Mouse (Mus musculus) embryonic facial prominence, embryonic 11.5 days (tissue): ENCODE results near the gene Cd300lg. TPM values are rescaled to one million over a fixed set of nuclear protein-coding genes. Genes with fewer than 3 reads are reported as not detected.

Source experiments
- ATAC-seq: fragments of 200-750 bp; cut with Nextera tagmentation; replicated peaks from 2 replicates; pipeline ENCODE4 v1.8.0; 2017; ENCODE audit warnings: low read depth; ENCODE audit not compliant: insufficient number of reproducible peaks, low FRiP score, low TSS enrichment
- DNase-seq: peaks from one replicate; pipeline ENCODE4 v3.0.0-alpha.2; 2015; ENCODE audit warnings: low spot score
- H3K27ac ChIP-seq: fragments of 300-500 bp; sonication (generic); replicated peaks from 2 replicates; pipeline ENCODE4 v1.5.1; 2014; ENCODE audit warnings: mild to moderate bottlenecking, low read depth, low read length, control low read depth
- H3K27me3 ChIP-seq: fragments of 300-500 bp; sonication (generic); 2 replicates; pipeline ENCODE4 v1.6.1; 2014; ENCODE audit warnings: mild to moderate bottlenecking, low read length, moderate library complexity, mixed read lengths; ENCODE audit not compliant: control insufficient read depth, insufficient read depth
- H3K36me3 ChIP-seq: fragments of 300-500 bp; sonication (generic); replicated peaks from 2 replicates; pipeline ENCODE4 v1.6.1; 2014; ENCODE audit warnings: low read depth, mild to moderate bottlenecking, low read length, moderate library complexity, mixed read lengths; ENCODE audit not compliant: control insufficient read depth, insufficient read depth
- H3K4me1 ChIP-seq: fragments of 300-500 bp; sonication (generic); 2 replicates; pipeline ENCODE4 v1.6.1; 2014; ENCODE audit warnings: low read length, mixed read lengths; ENCODE audit not compliant: control insufficient read depth, insufficient read depth
- H3K4me2 ChIP-seq: fragments of 300-500 bp; sonication (generic); 2 replicates; pipeline ENCODE4 v1.6.1; 2014; ENCODE audit warnings: low read depth, mild to moderate bottlenecking, control low read depth, low read length, moderate library complexity
- H3K4me3 ChIP-seq: fragments of 300-500 bp; sonication (generic); 2 replicates; pipeline ENCODE4 v1.5.1; 2014; ENCODE audit warnings: low read depth, low read length, control low read depth
- H3K9ac ChIP-seq: fragments of 300-500 bp; sonication (generic); replicated peaks from 2 replicates; pipeline ENCODE4 v1.6.1; 2014; ENCODE audit warnings: mild to moderate bottlenecking, control low read depth, low read length
- H3K9me3 ChIP-seq: fragments of 300-500 bp; sonication (generic); replicated peaks from 2 replicates; pipeline ENCODE4 v1.6.1; 2016; ENCODE audit warnings: mild to moderate bottlenecking, low read length, inconsistent platforms, mixed read lengths; ENCODE audit not compliant: control insufficient read depth
- WGBS: fragments of 180-500 bp; shearing (Covaris S2); extraction: QIAGEN DNeasy Blood & Tissue Kit; methylation state at CpG from one replicate; pipeline ENCODE4 v1.1.7; 2014; 5-methylcytosine and 5-hydroxymethylcytosine counted together
- polyA plus RNA-seq: library from polyadenylated mRNA; unstranded; fragments of >200 nt; fragmentation: Nextera tagmentation; extraction: Ambion mirVana; gene quantifications from 2 replicates; pipeline ENCODE4 v1.2.1, GENCODE M21; 2014

The Cd300lg gene
- polyA plus RNA-seq, 1 experiment from 2014 or later: 0.17 TPM

DNA sequence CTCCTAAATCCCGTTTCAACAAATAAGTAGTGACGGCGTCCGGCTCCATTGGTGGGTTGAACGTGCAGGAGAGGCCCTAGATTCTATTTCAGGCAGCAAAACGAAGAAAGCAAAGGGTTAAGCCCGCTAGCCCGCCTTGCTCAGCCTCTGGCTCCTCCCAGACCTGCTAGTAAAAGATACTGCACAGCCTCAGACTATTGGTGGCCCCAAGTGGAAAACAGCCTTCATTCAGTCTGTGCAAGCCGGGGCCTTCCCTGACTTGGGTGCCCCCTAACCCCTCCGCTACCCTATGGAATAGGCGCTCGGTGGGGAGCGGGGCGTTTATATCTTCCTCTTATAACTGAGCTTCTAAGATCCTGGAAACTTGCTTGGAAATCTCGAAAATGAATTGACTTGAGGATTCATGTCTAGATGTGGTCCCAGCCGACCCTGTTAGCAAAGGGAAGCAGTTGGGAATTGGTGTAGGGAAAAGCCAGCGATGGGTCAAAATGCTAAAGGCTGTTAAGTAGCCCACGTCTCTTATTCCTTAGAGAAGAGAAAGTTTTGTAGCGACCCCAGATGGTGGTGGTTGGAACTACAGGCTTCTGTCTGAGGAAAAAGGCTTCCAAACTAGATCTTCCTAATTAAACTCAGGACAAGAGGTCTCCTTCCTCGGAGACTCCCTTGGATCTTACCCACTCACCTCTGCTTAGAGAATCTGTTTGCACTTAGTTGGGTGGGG lies 47.9 kb downstream of the Cd300lg start:
- Histone ChIP-seq H3K4me3 (peak overlapping the region; percentile 69), H3K36me3 (no peaks in the 10 kb centered on the region), H3K9ac (peak overlapping the region; percentile 48), H3K9me3 (no peaks in the 10 kb centered on the region), H3K4me1 (no peaks in the 10 kb centered on the region; the same call in 1 of the 2 replicates), H3K4me2 (peak overlapping the region; percentile 58), H3K27ac (peak overlapping the region; percentile 61), H3K27me3 (no peaks in the 10 kb centered on the region)
- peak; percentile 93 for DNase-seq
- ATAC-seq: peak; percentile 74
- under 1% methylated on average over 20 of the region's 20 CpGs for WGBS

DNA sequence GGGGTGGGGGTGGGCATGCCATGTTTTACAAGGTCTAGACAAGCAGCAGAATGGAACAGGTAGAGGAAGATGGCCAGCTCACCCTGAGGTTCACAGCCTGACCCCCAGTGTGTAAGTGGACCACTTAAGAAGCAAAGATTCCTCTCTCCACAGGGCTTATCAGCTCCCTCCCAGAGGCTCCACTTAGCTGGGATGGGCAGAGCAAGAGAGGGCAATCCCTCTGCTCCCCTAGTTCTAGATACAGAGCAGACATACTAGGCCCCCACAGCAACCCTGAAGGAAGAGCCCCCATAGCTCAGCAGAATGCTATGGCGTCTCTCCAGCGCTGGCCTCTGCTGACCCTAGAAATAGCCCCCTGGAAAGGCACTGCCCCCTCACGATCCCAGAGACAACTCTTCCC lies 54.4 kb downstream of the Cd300lg start:
- Histone ChIP-seq H3K27ac (no peak overlapping the region), H3K27me3 (no peaks in the 10 kb centered on the region), H3K36me3 (no peaks in the 10 kb centered on the region), H3K4me3 (no peak overlapping the region), H3K4me1 (no peaks in the 10 kb centered on the region), H3K9ac (no peak overlapping the region), H3K4me2 (no peak overlapping the region), H3K9me3 (no peaks in the 10 kb centered on the region)
- no peak for ATAC-seq
- no peak for DNase-seq
- 75% methylated on average over 3 of the region's 3 CpGs for WGBS

GRCm38 (mm10) chr11:102096446-102096845 lies 55.1 kb downstream of the Cd300lg start:
- Histone ChIP-seq H3K4me2 (peak overlapping the region; percentile 48), H3K27me3 (no peaks in the 10 kb centered on the region), H3K9me3 (no peaks in the 10 kb centered on the region), H3K36me3 (no peaks in the 10 kb centered on the region), H3K27ac (no peak overlapping the region), H3K4me3 (no peak overlapping the region), H3K4me1 (no peaks in the 10 kb centered on the region), H3K9ac (peak overlapping the region; percentile 34; the same call in 1 of the 2 replicates)
- DNase-seq (no peak), ATAC-seq (no peak; the same call in 1 of the 2 replicates)
- 74% methylated on average over 5 of the region's 5 CpGs for WGBS

GRCm38 (mm10) chr11:102096887-102097391 lies 55.6 kb downstream of the Cd300lg start:
- peak overlapping the region; percentile 34 for H3K9ac ChIP-seq
- no peaks in the 10 kb centered on the region for H3K27me3 ChIP-seq
- DNase-seq (peak; percentile 92), ATAC-seq (peak; percentile 76)
- H3K9me3 ChIP-seq: no peaks in the 10 kb centered on the region
- H3K27ac ChIP-seq: no peak overlapping the region
- no peaks in the 10 kb centered on the region for H3K36me3 ChIP-seq
- no peak overlapping the region; the same call in 1 of the 2 replicates for H3K4me3 ChIP-seq
- WGBS: 4% methylated on average over 18 of the region's 18 CpGs
- peak overlapping the region; percentile 48 for H3K4me2 ChIP-seq
- no peaks in the 10 kb centered on the region for H3K4me1 ChIP-seq

DNA sequence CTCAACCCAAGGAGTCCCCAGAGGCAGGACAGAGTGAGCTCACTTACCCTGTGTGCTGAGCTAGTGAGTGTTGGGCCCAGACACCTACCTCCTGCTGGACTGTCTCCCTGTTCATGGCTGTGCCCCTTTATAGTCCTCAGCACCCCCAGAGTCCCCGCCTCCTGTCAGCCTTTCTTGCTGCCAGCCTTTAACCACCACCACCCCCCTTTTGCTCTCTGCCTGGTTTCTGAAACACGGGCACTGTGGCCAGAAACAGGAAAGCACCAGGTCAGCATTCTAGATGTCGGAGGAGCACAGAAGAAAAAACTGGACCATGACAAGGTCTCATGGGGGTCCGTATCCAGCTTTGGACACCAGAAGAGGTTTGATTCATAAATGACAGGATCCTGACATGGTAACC lies 59.9 kb downstream of the Cd300lg start, which contains the start of gene Ppy:
Gene Ppy (minus strand): TSS at position 101 of the 400 bp plus-strand sequence.
- H3K36me3 ChIP-seq: no peaks in the 10 kb centered on the region
- no peak within 1 kb of the TSS for H3K9ac ChIP-seq
- H3K9me3 ChIP-seq: no peaks in the 10 kb centered on the region
- ATAC-seq: no peak
- 84% methylated on average over 4 of the region's 4 CpGs for WGBS
- H3K4me2 ChIP-seq: no peak within 1 kb of the TSS
- no peak for DNase-seq
- peaks cover 10% of the 10 kb centered on the region for H3K27me3 ChIP-seq
- no peak within 1 kb of the TSS for H3K4me3 ChIP-seq
- no peak within 1 kb of the TSS for H3K27ac ChIP-seq
- H3K4me1 ChIP-seq: no peaks in the 10 kb centered on the region

DNA sequence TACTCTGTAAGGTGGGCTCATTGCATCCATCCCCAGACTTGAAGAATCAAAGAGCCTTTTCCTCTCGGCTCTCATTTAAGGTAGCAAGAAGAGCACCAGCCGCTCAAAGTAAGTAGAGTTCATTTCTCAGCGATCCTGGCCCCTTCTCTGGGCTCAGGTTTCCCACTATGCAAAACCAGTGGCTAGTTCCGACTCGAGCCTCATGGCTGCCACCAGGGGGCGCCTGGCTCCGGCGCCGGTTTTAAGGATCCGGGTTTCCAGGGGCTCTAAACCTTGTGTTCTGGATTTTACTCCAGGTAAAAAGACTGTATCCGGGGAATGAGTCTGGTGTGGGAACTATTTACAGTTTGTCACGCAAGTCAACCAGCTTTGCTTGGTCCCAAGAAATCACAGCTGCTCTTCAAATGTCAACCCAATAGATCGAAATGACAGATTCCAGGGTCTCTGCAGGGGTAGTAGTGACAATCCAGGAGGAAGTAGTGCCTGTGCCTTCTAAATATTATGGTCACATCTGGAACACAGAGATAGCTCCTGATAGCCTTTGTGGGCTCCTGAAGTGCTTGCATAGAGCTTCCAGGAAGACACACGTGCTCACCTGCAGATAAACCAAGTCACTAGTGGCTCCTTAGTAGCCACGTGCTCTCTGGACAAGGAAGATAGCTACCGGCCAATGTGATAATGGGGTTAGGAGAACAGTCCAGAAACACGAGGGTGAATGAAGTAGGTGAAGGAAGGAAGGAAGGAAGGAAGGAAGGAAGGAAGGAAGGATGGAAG lies 61.4 kb downstream of the Cd300lg start:
- Histone ChIP-seq H3K27ac (no peak overlapping the region), H3K4me2 (no peak overlapping the region), H3K36me3 (no peaks in the 10 kb centered on the region), H3K4me1 (no peaks in the 10 kb centered on the region), H3K9me3 (no peaks in the 10 kb centered on the region), H3K4me3 (no peak overlapping the region), H3K27me3 (peaks cover 24% of the 10 kb centered on the region), H3K9ac (no peak overlapping the region)
- ATAC-seq (no peak; the same call in 1 of the 2 replicates), DNase-seq (peak; percentile 93)
- WGBS: 19% methylated on average over 17 of the region's 17 CpGs
